Mouse (Mus musculus) kidney, postnatal 25 days (tissue): ENCODE results near the gene Washc4.

ENCODE experiments used
- DNase-seq, 2 experiments: peaks; one replicate each; pipeline ENCODE4 v3.0.0; 2021; ENCODE audit warnings: mixed read lengths in 2 of 2

The Washc4 gene

GRCm38 (mm10) chr10:83639881-83640386 is 96.4 kb downstream of the Washc4 start:
- DNase-seq: no peak

- DNase-seq: no peak
These were observed 98.1 kb downstream of the Washc4 start for GRCm38 (mm10) chr10:83641641-83642040.

GRCm38 (mm10) chr10:83644167-83644566 is 100.6 kb downstream of the Washc4 start:
- DNase-seq: no peak

DNA sequence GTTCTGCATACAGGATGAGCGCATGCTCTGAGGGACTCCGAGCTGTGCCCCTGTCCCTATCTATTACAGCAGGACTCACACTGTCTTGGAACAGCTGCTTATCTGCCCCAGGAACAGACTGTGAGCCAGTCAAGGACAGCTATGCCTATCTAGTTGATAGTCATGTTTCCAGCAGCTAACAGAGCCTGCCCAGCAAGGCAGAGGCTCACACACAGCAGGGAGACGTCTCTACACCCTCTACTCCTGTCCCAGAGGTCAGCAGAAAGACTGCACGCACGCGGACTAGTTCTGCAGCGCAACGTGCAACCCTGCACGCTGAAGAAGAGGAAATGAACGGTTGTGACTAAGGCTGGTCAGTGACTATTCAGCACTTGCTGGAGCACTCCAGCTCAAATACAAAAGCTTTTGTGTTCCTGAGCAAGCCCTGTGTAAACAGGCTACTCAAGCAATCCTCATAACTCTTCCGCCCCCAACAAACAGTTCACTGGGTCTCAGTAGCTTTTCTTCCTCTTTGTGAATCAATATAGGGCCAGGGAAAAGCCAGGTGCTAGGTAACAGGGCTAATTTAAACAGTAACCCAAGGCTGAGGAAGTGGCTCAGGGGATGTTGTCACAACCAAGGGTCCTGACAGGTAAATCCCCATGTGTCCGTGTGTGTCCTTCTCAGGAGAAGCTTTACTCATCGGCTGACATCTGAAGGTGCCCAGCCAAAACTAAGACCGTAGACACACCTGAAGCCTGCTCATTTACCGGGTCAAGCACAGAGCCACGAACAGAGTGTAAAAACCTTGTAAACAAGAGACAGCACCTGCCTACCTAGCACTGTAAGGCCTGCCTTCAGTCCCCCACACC is 101.5 kb downstream of the Washc4 start:
- DNase-seq: no peak

GRCm38 (mm10) chr10:83645716-83645990 is 102.1 kb downstream of the Washc4 start:
- no peak for DNase-seq
